Mouse (Mus musculus) cortical plate, adult 2 months (tissue): Measurements from ENCODE around the gene Ccnyl1.

ENCODE experiments used
- CTCF ChIP-seq: fragments of 200-500 bp; IDR thresholded peaks from 2 replicates; pipeline ENCODE4 v1.5.1; 2011; ENCODE audit warnings: mild to moderate bottlenecking, control low read depth, low read length; ENCODE audit not compliant: insufficient read depth; ENCODE audit errors: extremely low read depth
- POLR2A ChIP-seq: fragments of 200-500 bp; IDR thresholded peaks from 2 replicates; pipeline ENCODE4 v1.6.1; 2011; ENCODE audit warnings: mild to moderate bottlenecking, low read length, control low read depth; ENCODE audit not compliant: insufficient read depth; ENCODE audit errors: extremely low read depth

DNA sequence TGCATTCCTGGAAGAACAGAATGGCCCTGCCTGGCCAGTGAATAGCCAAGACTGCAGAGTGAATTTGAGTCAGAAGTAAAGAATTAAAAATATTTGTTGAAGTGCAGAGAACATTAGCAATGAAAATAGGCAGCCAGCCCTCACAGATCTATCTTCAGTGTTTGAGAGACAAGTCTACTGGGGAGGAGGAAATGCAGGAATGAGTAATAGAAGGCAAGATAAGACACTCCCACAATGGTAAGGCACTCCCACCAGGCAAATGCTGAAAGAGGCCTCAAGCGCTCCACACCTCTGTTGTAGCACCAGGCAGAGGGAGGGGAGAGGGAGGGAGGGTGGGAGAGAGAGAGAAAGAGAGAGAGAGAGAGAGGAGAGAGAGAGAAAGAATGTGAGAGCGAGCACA is 25.2 kb downstream of the Ccnyl1 start:
- no peak for TF ChIP-seq CTCF
- TF ChIP-seq POLR2A, result no peak
